Mouse (Mus musculus) G1E (cell line): Measurements from ENCODE around the gene Npc2.

Experiments
- CTCF ChIP-seq: IDR thresholded peaks from 2 replicates; pipeline ENCODE4 v1.5.1; 2012; ENCODE audit warnings: low read depth, low read length, inconsistent platforms, mixed read lengths
- TAL1 ChIP-seq: conservative IDR thresholded peaks from 2 replicates; pipeline ENCODE4 v1.6.1; 2012; ENCODE audit warnings: low read depth, low read length, inconsistent platforms, mixed read lengths

DNA sequence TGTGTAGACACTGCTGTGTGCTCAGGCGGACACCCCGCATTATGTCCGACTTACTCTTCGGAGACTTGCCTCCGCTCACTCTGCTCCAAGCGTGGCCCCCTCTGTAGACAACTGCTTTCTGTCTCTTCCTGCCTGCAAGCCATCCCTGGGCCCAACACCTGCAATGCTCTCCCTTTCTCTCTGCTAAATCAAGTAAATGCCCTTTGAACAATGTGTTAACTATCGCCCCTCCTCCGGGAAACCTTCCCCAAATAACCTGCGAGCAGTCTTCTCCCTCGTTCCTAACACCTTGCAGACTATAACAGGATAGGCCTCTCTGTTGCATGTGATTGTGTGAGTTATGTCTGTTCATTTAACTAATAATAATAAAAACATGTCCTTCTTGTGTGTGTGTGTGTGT lies 29.5 kb downstream of the Npc2 start:
- TF ChIP-seq CTCF (no peak), TAL1 (no peak)
